In genomic region chr11:90259071-90259470, GRCm38 (mm10) we compare ENCODE assay signal across 11 mouse cellular contexts. TPM values are rescaled to one million over a fixed set of nuclear protein-coding genes. Genes with fewer than 3 reads are reported as not detected.
DNase-seq lines count a peak whose midpoint lies in the region; ATAC-seq and TF ChIP-seq lines count a peak whose summit lies in the region.
"Had no signal": no experiment of that assay in that cellular context is flagged by ENCODE, and none has a peak within 500 bp of the region (broad histone marks: within the 10 kb centered on the region; RNA-seq: fewer than 3 reads in every experiment).

No protein-coding gene starts in this region.

- no peaks in the 10 kb centered on the region for H3K9me3 ChIP-seq in lung, embryonic 16.5 days (ENCODE audit: control insufficient read depth, low read length)
- H3K9me3 ChIP-seq in hindbrain, embryonic 12.5 days (replicated peaks) = no peaks in the 10 kb centered on the region
- H3K9me3 ChIP-seq: hindbrain, embryonic 15.5 days; liver, embryonic 13.5 days had no signal

- no peak for TF ChIP-seq POLR2A in kidney, adult 2 months (IDR thresholded peaks at IDR 0.05; ENCODE audit: low read depth, low read length)

- H3K4me1 ChIP-seq in kidney, adult 2 months (ENCODE audit: control insufficient read depth, insufficient read depth, low read length) = no peaks in the 10 kb centered on the region
- H3K4me1 ChIP-seq in lung, embryonic 16.5 days (replicated peaks; ENCODE audit: control insufficient read depth, insufficient read depth, low read length) = peaks cover 41% of the 10 kb centered on the region
- peaks cover 4% of the 10 kb centered on the region; the same call in 1 of the 2 replicates for H3K4me1 ChIP-seq in hindbrain, embryonic 12.5 days

- DNase-seq in kidney, adult 2 months = peak; percentile 40
- no peak for DNase-seq in kidney, adult 18-20 months
- peak; percentile 85 for DNase-seq in Muller cell, postnatal 12 days (ENCODE audit: inconsistent ontology term)
- DNase-seq in adipocyte (ENCODE audit: low spot score) (peak; percentile 85), MN1 (ENCODE audit: low spot score) (no peak)
- DNase-seq: cerebellum, postnatal 10 days; gastrocnemius, postnatal 25 days; liver, embryonic 13.5 days had no signal

- no peak overlapping the region for H3K4me3 ChIP-seq in kidney, adult 2 months (ENCODE audit: insufficient read depth, low read depth, low read length)
- no peak overlapping the region for H3K4me3 ChIP-seq in lung, embryonic 16.5 days (ENCODE audit: low read length)
- H3K4me3 ChIP-seq in hindbrain, embryonic 12.5 days = no peak overlapping the region
- H3K4me3 ChIP-seq: hindbrain, embryonic 15.5 days; liver, embryonic 13.5 days had no signal

- WGBS in kidney, adult 2 months = 37% methylated on average over 4 of the region's 4 CpGs
- 18% methylated on average over 4 of the region's 4 CpGs for WGBS in lung, embryonic 16.5 days
- 57% methylated on average over 4 of the region's 4 CpGs for WGBS in hindbrain, embryonic 12.5 days

- ATAC-seq in lung, embryonic 16.5 days (ENCODE audit: low read depth) = peak; percentile 86
- ATAC-seq in hindbrain, embryonic 12.5 days (ENCODE audit: low FRiP score) = no peak

- H3K27ac ChIP-seq in kidney, adult 2 months (ENCODE audit: insufficient read depth, low read depth, low read length) = no peak overlapping the region
- peak overlapping the region; percentile 30; the same call in 1 of the 2 replicates for H3K27ac ChIP-seq in lung, embryonic 16.5 days (ENCODE audit: low read length)
- H3K27ac ChIP-seq in hindbrain, embryonic 12.5 days = no peak overlapping the region
- H3K27ac ChIP-seq: hindbrain, embryonic 15.5 days; liver, embryonic 13.5 days had no signal

- H3K27me3 ChIP-seq in kidney, adult 2 months (replicated peaks; ENCODE audit: control insufficient read depth, insufficient read depth, low read length) = no peaks in the 10 kb centered on the region
- H3K27me3 ChIP-seq in lung, embryonic 16.5 days (ENCODE audit: control insufficient read depth, insufficient read depth, low read depth, low read length) = no peaks in the 10 kb centered on the region
- no peaks in the 10 kb centered on the region for H3K27me3 ChIP-seq in hindbrain, embryonic 12.5 days
- H3K27me3 ChIP-seq: hindbrain, embryonic 15.5 days; liver, embryonic 13.5 days had no signal

- no peak overlapping the region for H3K9ac ChIP-seq in lung, embryonic 16.5 days (ENCODE audit: low read length)
- no peak overlapping the region for H3K9ac ChIP-seq in hindbrain, embryonic 12.5 days
- H3K9ac ChIP-seq: hindbrain, embryonic 15.5 days; liver, embryonic 13.5 days had no signal

- H3K36me3 ChIP-seq in kidney, adult 2 months (ENCODE audit: control insufficient read depth, insufficient read depth, low read length) = peaks cover 5% of the 10 kb centered on the region
- peaks cover 26% of the 10 kb centered on the region for H3K36me3 ChIP-seq in lung, embryonic 16.5 days (ENCODE audit: control insufficient read depth, insufficient read depth, low read length)
- H3K36me3 ChIP-seq in hindbrain, embryonic 12.5 days = peaks cover 51% of the 10 kb centered on the region

- H3K4me2 ChIP-seq in lung, embryonic 16.5 days (ENCODE audit: low read depth, low read length) = no peak overlapping the region
- H3K4me2 ChIP-seq in hindbrain, embryonic 12.5 days (replicated peaks) = no peak overlapping the region
- H3K4me2 ChIP-seq: hindbrain, embryonic 15.5 days; liver, embryonic 13.5 days had no signal

- TF ChIP-seq CTCF in kidney, adult 2 months (conservative IDR thresholded peaks at IDR 0.05; ENCODE audit: insufficient read depth, insufficient read length, low read depth, low read length) = no peak

RNA-seq across cellular contexts. Expression of gene Mmd, which starts 9.8 kb away (rescaled TPM):
- 27.6 and 29.1 TPM in 2 replicates for polyA plus RNA-seq in kidney, adult 2 months (2012; rRNA removed)
- 40.5 and 46.2 TPM in 2 replicates for polyA plus RNA-seq in lung, embryonic 16.5 days (2015; fragmentation: Nextera tagmentation; extraction: Ambion mirVana)
- polyA plus RNA-seq in hindbrain, embryonic 12.5 days (2016; fragmentation: Nextera tagmentation; extraction: Ambion mirVana) = 76.7 and 76.8 TPM in 2 replicates

Comparison
In these comparisons a context has a peak if more than half of its experiments do, and no peak if none do; other contexts are left out.
1. DNase-seq: peak in kidney, adult 2 months (single experiment), Muller cell, postnatal 12 days (single experiment) and adipocyte (single experiment); none in kidney, adult 18-20 months (single experiment) and MN1 (single experiment).